Comparison of ENCODE assay signal across 9 mouse cellular contexts in genomic region chr7:16930850-16931249, GRCm38 (mm10). TPM values are rescaled to one million over a fixed set of nuclear protein-coding genes. Genes with fewer than 3 reads are reported as not detected.
DNase-seq lines count a peak whose midpoint lies in the region; ATAC-seq and TF ChIP-seq lines count a peak whose summit lies in the region.
"Had no signal": no experiment of that assay in that cellular context is flagged by ENCODE, and none has a peak within 500 bp of the region (broad histone marks: within the 10 kb centered on the region; RNA-seq: fewer than 3 reads in every experiment).

No protein-coding gene starts in this region.

- TF ChIP-seq POLR2A in bone marrow macrophage, adult 2 months (IDR thresholded peaks at IDR 0.05; ENCODE audit: borderline replicate concordance, low read depth, low read length): no peak
- TF ChIP-seq POLR2A in small intestine, adult 2 months (IDR thresholded peaks at IDR 0.05; ENCODE audit: low read depth, low read length): no peak

- ATAC-seq in intestine, postnatal 0 days: no peak; the same call in 1 of the 2 replicates

- 6% methylated on average over 1 of the region's 1 CpGs for WGBS in forebrain, embryonic 10.5 days
- 2% methylated on average over 1 of the region's 1 CpGs for WGBS in intestine, postnatal 0 days
- 4% methylated on average over 1 of the region's 1 CpGs for WGBS in small intestine, adult 2 months

- peak; percentile 64 to 92 for DNase-seq in adrenal gland, adult (ENCODE audit: inconsistent age in 2 of 2, low spot score in 1 of 2)
- no peak for DNase-seq in adrenal gland, adult 8-10 months
- peak; percentile 74 for DNase-seq in 3T3-L1 (ENCODE audit: low read depth, low spot score)
- DNase-seq in forebrain, embryonic 10.5 days (ENCODE audit: extremely low spot score, low spot score): peak; percentile 74
- peak; percentile 77 for DNase-seq in lung, postnatal 10 days

- no peaks in the 10 kb centered on the region for H3K9me3 ChIP-seq in forebrain, embryonic 10.5 days
- H3K9me3 ChIP-seq in intestine, postnatal 0 days (ENCODE audit: control insufficient read depth): no peaks in the 10 kb centered on the region
- H3K9me3 ChIP-seq: neural tube, embryonic 12.5 days had no signal

- no peak overlapping the region for H3K9ac ChIP-seq in intestine, postnatal 0 days (ENCODE audit: low read depth, low read length)
- H3K9ac ChIP-seq: neural tube, embryonic 12.5 days had no signal

- no peaks in the 10 kb centered on the region for H3K27me3 ChIP-seq in forebrain, embryonic 10.5 days (ENCODE audit: poor library complexity, severe bottlenecking)
- H3K27me3 ChIP-seq in intestine, postnatal 0 days (replicated peaks; ENCODE audit: control insufficient read depth, insufficient read depth, low read length): no peaks in the 10 kb centered on the region
- no peaks in the 10 kb centered on the region for H3K27me3 ChIP-seq in small intestine, adult 2 months (ENCODE audit: control insufficient read depth, insufficient read depth, low read length)
- H3K27me3 ChIP-seq: neural tube, embryonic 12.5 days had no signal

- H3K4me1 ChIP-seq in bone marrow macrophage, adult 2 months (ENCODE audit: control insufficient read depth, insufficient read depth, low read length): no peaks in the 10 kb centered on the region; the same call in 1 of the 2 replicates
- peaks cover 14% of the 10 kb centered on the region for H3K4me1 ChIP-seq in forebrain, embryonic 10.5 days
- no peaks in the 10 kb centered on the region for H3K4me1 ChIP-seq in intestine, postnatal 0 days (replicated peaks; ENCODE audit: control insufficient read depth, insufficient read depth, low read length)
- H3K4me1 ChIP-seq in small intestine, adult 2 months (ENCODE audit: control insufficient read depth, insufficient read depth, insufficient read length, low read length): no peaks in the 10 kb centered on the region
- H3K4me1 ChIP-seq: neural tube, embryonic 12.5 days had no signal

- peak; percentile 41; the same call in 1 of the 2 replicates for TF ChIP-seq CTCF in bone marrow macrophage, adult 2 months (IDR thresholded peaks at IDR 0.05; ENCODE audit: low read depth, low read length)
- TF ChIP-seq CTCF in intestine, postnatal 0 days (IDR thresholded peaks at IDR 0.05; ENCODE audit: low read depth): peak; percentile 82
- TF ChIP-seq CTCF in small intestine, adult 2 months (IDR thresholded peaks at IDR 0.05; ENCODE audit: extremely low read depth, insufficient read length, insufficient replicate concordance, low read depth, low read length): peak; percentile 60; the same call in 1 of the 2 replicates

- H3K4me2 ChIP-seq in intestine, postnatal 0 days (replicated peaks; ENCODE audit: low read depth): no peak overlapping the region
- H3K4me2 ChIP-seq: neural tube, embryonic 12.5 days had no signal

- H3K4me3 ChIP-seq in bone marrow macrophage, adult 2 months (ENCODE audit: insufficient read depth, low read length): no peak overlapping the region
- H3K4me3 ChIP-seq in forebrain, embryonic 10.5 days: no peak overlapping the region
- no peak overlapping the region for H3K4me3 ChIP-seq in intestine, postnatal 0 days (ENCODE audit: low read depth, low read length)
- no peak overlapping the region for H3K4me3 ChIP-seq in small intestine, adult 2 months (ENCODE audit: low read depth, low read length)
- H3K4me3 ChIP-seq: neural tube, embryonic 12.5 days had no signal

- no peaks in the 10 kb centered on the region for H3K36me3 ChIP-seq in forebrain, embryonic 10.5 days (replicated peaks)
- H3K36me3 ChIP-seq in intestine, postnatal 0 days (ENCODE audit: control insufficient read depth, insufficient read depth): no peaks in the 10 kb centered on the region
- no peaks in the 10 kb centered on the region for H3K36me3 ChIP-seq in small intestine, adult 2 months (ENCODE audit: control insufficient read depth, insufficient read depth, low read length)
- H3K36me3 ChIP-seq: neural tube, embryonic 12.5 days had no signal

- H3K27ac ChIP-seq in bone marrow macrophage, adult 2 months (ENCODE audit: insufficient read depth, low read depth, low read length): no peak overlapping the region
- H3K27ac ChIP-seq in forebrain, embryonic 10.5 days: no peak overlapping the region
- no peak overlapping the region for H3K27ac ChIP-seq in intestine, postnatal 0 days (ENCODE audit: low read depth, low read length)
- no peak overlapping the region for H3K27ac ChIP-seq in small intestine, adult 2 months (ENCODE audit: insufficient read depth, low read depth, low read length)
- H3K27ac ChIP-seq: neural tube, embryonic 12.5 days had no signal

RNA-seq across cellular contexts. Expression of gene Calm3, which starts 6.9 kb away (rescaled TPM):
- total RNA-seq in adrenal gland, adult 8-10 months (2022): 100 to 1,000 TPM; 278 to 314 (median 294) TPM
- polyA plus RNA-seq in bone marrow macrophage, adult 2 months (2012; ENCODE audit: insufficient read depth, insufficient read length, missing spikeins): 373 and 387 TPM in 2 replicates
- 156 and 163 TPM in 2 replicates for polyA plus RNA-seq in forebrain, embryonic 10.5 days (2016; fragmentation: Nextera tagmentation; extraction: Ambion mirVana)
- polyA plus RNA-seq in intestine, postnatal 0 days (2015; fragmentation: Nextera tagmentation; extraction: Ambion mirVana): 236 and 241 TPM in 2 replicates
- 147 and 452 TPM in 2 replicates for polyA plus RNA-seq in small intestine, adult 2 months (2012; rRNA removed)

RNA-seq across cellular contexts. Expression of gene Pnmal2, which starts 13.6 kb away (rescaled TPM):
- 10 to 100 TPM; 35.2 to 71.0 (median 48.2) TPM for total RNA-seq in adrenal gland, adult 8-10 months (2022)
- polyA plus RNA-seq in bone marrow macrophage, adult 2 months (2012; ENCODE audit: insufficient read depth, insufficient read length, missing spikeins): not detected in 2 replicates
- 4.3 and 6.8 TPM in 2 replicates for polyA plus RNA-seq in forebrain, embryonic 10.5 days (2016; fragmentation: Nextera tagmentation; extraction: Ambion mirVana)
- 3.3 and 3.6 TPM in 2 replicates for polyA plus RNA-seq in intestine, postnatal 0 days (2015; fragmentation: Nextera tagmentation; extraction: Ambion mirVana)
- polyA plus RNA-seq in small intestine, adult 2 months (2012; rRNA removed): 1.2 and 1.4 TPM in 2 replicates

RNA-seq across cellular contexts. Expression of gene Ptgir, which starts 24.6 kb away (rescaled TPM):
- total RNA-seq in adrenal gland, adult 8-10 months (2022): 1 to 10 TPM; 2.4 to 3.3 (median 2.6) TPM
- 5.5 and 5.6 TPM in 2 replicates for polyA plus RNA-seq in bone marrow macrophage, adult 2 months (2012; ENCODE audit: insufficient read depth, insufficient read length, missing spikeins)
- 0.10 TPM in 2 replicates for polyA plus RNA-seq in forebrain, embryonic 10.5 days (2016; fragmentation: Nextera tagmentation; extraction: Ambion mirVana)
- 1.7 and 1.8 TPM in 2 replicates for polyA plus RNA-seq in intestine, postnatal 0 days (2015; fragmentation: Nextera tagmentation; extraction: Ambion mirVana)
- 1.2 and 1.7 TPM in 2 replicates for polyA plus RNA-seq in small intestine, adult 2 months (2012; rRNA removed)

RNA-seq across cellular contexts. Expression of gene Pnmal1, which starts 28.6 kb away (rescaled TPM):
- total RNA-seq in adrenal gland, adult 8-10 months (2022): 1 to 10 TPM; 6.4 to 9.3 (median 7.3) TPM
- not detected in 2 replicates for polyA plus RNA-seq in bone marrow macrophage, adult 2 months (2012; ENCODE audit: insufficient read depth, insufficient read length, missing spikeins)
- polyA plus RNA-seq in forebrain, embryonic 10.5 days (2016; fragmentation: Nextera tagmentation; extraction: Ambion mirVana): 7.3 and 9.3 TPM in 2 replicates
- polyA plus RNA-seq in intestine, postnatal 0 days (2015; fragmentation: Nextera tagmentation; extraction: Ambion mirVana): 2.0 and 2.2 TPM in 2 replicates
- 0.04 and 0.09 TPM in 2 replicates for polyA plus RNA-seq in small intestine, adult 2 months (2012; rRNA removed)

RNA-seq across cellular contexts. Expression of gene Gng8, which starts 39.3 kb away (rescaled TPM):
- 1 to 10 TPM in 1 of 4 experiments, under 1 TPM in 1, not detected in 2; 1.00 to 1.0 TPM for total RNA-seq in adrenal gland, adult 8-10 months (2022)
- polyA plus RNA-seq in bone marrow macrophage, adult 2 months (2012; ENCODE audit: insufficient read depth, insufficient read length, missing spikeins): not detected in 2 replicates
- polyA plus RNA-seq in forebrain, embryonic 10.5 days (2016; fragmentation: Nextera tagmentation; extraction: Ambion mirVana): 5.5 and 6.6 TPM in 2 replicates
- 4.7 and 5.3 TPM in 2 replicates for polyA plus RNA-seq in intestine, postnatal 0 days (2015; fragmentation: Nextera tagmentation; extraction: Ambion mirVana)
- polyA plus RNA-seq in small intestine, adult 2 months (2012; rRNA removed): 2.1 and 2.2 TPM in 2 replicates
